Mouse (Mus musculus) brain, adult 2 months (tissue): ENCODE measurements around the gene Rnps1.
"Not testable (repeated sequence)": the region's sequence is repeated elsewhere in the genome, so short reads cannot be mapped to it uniquely, and the experiment has no call there.

ENCODE experiments used
- DNase-seq: peaks from one replicate; pipeline ENCODE4 v3.0.0; 2011; ENCODE audit warnings: low read depth, low spot score

The Rnps1 gene

DNA sequence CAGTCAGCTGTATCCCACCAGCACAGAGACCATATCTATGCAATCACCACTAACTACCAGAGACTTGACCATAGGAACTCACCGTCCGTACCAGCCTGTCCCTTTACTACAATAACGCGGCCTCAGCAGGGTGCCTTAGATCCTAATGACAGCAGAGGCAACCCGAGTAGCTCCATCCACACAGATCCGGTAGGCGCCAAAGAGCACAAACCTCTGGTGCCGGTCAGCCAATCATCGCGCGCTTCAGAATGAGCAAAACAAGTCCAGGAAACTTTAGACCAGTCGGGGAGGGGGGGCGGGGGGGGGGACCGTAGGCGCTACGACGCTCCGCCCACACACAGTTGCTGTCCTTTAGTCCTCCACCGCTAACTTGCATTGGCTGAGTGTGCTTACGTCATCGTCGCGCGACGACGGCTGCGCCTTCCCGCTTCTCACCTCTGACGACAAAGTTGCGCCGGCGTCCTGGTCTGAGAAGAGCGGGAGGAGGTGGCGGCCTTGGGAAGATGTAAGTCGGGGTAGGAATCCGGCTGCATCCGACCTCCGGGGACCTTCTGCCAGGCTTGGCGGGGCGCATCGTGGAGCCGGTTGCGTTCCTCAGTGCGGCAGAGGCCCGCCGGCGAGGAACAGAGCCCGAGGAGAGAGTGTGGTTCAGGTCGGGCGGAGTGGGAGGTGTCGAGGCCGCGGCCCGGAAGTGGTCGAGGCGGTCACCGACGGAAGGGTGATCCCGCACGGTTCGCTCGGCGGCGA lies at the start of gene Rnps1:
Gene Rnps1, plus strand, starts transcription at position 336 of the 747 bp plus-strand sequence.
- peak; percentile 100 for DNase-seq

DNA sequence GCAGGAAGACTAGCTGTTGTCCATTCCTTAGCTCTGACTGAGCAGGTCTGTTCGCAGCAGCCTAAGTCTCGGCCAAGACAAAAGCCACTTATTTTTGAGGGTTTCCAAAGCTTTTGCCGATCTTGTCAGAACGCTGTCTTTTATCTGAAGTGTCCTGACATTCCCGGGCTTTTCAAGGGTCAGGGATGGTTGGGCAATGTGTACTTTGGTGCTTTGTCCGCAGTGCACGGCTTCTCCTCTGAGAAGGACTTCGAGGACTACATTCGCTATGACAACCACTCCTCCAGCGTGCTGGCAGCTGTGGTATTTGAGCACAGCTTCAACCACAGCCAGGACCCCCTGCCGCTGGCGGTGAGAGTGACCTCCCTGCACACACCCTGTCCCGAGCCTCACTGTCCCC lies 48.5 kb upstream of the Rnps1 start:
- DNase-seq: no peak

DNA sequence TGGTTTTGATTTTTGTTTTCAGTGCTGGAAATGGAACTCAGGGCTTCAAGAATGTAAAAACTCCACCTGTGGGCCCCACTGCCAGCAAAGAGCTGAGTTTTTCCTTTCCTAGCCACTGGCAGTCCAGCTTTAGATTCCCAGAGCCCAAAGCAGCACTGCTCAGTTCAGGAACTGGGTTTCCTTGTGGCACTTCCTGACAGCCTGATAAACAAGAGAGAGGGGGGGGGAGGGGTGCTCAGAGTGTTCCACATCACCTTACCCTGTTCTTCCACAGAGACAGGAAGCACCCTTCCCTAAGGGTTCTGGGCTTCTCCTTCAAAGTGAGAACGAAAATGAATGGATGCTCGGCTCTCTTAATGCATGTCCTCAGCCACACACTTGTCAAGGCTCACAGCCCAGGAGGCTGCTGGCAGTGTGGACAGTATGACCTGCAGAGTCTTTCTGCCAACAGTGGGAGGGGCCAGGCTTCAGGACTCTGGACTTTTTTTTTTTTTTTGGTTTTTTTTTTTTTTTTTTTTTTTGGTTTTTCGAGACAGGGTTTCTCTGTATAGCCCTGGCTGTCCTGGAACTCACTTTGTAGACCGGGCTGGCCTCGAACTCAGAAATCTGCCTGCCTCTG lies 39.2 kb upstream of the Rnps1 start:
- no peak for DNase-seq

DNA sequence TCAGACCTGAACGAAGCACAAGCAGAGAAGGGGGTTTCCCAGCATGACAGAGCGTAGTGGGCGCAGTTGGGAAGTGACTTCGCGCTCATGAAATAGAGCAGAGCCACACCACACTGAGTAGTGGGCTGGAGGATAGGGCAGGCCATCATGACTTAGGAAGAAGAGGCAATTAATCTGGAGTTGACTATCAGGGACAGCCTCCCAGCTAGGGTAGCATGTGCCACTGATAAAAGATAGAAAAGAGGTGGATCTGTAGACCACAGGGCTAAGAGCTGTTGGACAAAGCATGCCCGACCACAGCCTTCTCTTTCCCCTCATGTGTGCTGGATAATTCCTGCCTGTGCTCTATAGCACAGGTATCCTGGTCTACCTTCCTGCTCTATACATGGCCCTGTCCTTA lies 38.5 kb upstream of the Rnps1 start:
- DNase-seq: no peak

DNA sequence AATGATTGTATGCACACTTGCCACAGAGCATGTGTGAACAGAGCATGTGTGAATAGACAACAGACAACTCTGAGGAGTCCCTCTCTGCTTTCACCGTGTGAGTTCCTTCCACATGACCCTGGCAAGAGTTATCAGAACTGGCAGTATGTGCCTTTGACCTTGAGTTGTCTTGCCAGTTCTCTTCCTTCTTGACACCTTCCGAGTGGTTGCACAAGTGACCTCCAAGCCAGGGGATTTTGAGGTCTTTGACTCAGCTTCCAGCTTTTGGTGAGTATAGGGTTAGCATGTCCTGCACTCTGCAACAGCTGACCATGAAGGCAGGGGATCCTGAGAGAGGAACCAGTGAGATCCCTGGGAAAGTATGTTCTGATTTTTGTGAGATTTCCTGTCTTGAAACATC lies 35.9 kb upstream of the Rnps1 start:
- DNase-seq: no peak

DNA sequence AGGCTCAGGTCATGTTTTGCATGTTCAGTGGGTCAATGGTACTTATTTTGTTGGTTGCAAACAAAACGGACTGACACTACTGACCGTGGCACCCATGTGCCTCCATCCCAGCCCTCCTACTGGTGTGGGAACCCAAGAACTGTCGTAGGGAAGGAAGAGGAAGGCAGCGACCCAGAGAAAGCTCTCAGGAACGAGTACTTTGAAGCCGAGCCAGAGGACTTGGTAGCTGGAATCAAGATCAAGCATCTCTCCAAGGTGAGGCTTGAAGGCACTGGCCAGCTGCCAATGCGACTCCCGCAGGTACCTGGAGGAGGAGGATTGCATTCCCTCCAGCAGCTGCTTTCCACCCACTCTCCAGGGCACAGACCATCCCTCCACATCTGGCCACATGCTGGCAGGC lies 30.6 kb upstream of the Rnps1 start:
- DNase-seq: no peak

DNA sequence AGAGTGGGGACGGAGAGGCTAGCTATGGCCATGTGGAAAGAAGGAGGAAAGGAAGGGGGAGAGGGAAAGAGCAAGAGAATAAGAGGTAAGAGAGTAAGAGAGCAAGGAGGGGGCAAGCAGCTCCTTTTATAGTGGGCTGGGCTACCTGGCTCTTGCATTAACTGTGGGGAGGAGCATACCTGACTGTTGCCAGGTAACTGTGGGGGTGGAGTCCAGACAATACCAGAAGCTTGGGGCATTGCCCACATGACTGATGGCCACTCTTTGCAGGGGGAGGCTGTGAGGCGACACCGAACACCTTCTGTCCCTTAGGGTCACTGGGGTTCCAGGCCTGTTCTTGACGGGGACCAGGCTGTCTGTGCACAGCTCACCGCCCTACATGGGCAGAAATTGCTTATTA lies 25.7 kb upstream of the Rnps1 start:
- DNase-seq: no peak

DNA sequence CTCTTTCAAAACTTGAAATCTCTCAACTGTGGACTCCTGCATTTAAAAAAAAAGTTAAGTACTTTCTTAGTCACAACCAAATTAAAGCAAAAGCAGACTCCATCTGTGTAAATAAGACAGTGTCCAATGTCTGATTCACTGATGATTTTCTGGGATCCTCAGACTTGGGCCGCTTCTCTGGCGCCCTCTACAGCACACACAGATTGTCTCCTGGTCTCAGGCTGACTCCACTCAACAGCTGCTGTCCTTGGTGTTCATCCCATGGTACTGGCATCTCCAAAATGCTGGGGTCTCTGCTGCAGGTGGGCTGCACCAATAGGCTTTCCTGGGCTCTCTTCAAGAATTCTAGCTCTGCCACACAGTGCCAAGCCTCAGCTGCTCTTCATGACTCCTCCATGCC lies 24.5 kb upstream of the Rnps1 start:
- peak; percentile 78 for DNase-seq

DNA sequence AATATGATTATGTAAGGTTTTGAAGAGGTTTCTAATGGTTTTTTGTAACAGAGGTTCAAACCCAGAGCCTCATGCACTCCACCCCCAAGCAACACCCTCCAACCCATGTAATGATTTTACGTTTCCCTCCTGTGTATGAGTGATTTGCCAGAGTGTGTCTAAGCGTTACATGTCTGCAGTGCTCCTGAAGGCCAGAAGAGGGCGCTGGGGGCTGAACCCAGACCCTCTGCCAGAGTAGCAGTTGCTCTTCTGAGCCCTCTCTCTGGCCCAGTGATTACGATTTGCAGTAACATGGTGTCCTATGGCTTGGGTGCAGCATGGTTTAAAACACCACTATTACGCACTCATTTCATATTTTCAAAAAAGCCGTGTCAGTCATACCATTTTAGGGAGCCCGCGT lies 23.2 kb upstream of the Rnps1 start:
- DNase-seq: peak; percentile 22

DNA sequence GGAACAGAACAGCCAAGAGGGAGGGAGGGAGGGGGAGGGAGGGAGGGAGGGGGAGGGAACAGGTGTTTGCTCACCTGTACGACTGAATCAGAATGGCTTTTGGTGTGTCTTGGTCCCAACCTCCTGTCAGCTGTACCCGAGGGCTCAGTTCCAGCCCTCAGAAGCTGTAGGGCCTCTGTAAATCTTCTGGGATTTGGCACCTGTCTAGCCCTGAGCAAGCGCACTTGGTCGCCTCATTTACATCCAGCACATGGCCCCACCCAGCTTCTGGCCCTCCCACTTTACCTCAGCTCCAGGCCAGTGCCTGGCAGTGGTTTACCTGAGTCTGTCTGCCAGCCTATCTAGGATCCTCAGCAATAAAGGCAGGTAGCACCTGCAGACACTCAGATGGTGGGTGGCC lies 20.8 kb upstream of the Rnps1 start:
- no peak for DNase-seq

DNA sequence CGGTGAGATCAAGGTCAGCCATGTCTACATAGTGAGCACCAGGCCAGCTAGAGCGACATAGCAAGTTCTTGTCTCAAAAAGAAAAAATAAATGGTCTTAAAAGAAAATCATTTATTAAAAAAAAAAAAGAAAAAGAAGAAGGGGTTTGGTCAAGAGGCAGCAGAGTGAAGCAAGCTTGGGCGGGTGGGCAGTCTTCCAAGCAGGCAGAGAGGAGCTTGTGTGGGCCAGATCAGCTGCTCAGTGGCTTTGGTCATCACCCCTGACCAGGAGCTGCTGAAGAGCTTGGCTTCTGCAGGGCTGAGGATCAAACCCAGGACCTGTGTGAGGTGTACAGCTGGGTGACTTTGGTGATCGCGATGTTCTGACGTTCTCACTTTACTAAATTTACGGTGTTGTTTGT lies 19.9 kb upstream of the Rnps1 start:
- no peak for DNase-seq

DNA sequence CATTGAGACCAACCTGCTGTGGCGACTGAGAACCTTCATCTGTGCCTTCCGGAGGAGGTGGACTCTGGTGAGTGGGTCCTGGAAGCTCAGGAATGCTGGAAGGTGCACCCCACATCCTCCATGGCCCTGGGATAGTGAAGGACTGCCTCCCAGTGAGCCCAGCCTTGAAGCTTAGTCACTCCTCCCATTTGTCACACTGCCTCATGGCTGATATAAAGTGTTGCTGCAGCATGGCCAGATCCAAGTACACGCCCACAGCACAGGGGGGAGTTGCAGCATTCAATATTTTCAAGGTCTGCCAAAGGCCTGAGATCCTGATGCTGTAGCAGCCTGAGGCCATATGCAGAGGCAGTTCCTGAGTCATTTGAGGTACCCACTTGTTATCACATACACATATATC lies 12.0 kb upstream of the Rnps1 start:
- DNase-seq: peak; percentile 56

DNA sequence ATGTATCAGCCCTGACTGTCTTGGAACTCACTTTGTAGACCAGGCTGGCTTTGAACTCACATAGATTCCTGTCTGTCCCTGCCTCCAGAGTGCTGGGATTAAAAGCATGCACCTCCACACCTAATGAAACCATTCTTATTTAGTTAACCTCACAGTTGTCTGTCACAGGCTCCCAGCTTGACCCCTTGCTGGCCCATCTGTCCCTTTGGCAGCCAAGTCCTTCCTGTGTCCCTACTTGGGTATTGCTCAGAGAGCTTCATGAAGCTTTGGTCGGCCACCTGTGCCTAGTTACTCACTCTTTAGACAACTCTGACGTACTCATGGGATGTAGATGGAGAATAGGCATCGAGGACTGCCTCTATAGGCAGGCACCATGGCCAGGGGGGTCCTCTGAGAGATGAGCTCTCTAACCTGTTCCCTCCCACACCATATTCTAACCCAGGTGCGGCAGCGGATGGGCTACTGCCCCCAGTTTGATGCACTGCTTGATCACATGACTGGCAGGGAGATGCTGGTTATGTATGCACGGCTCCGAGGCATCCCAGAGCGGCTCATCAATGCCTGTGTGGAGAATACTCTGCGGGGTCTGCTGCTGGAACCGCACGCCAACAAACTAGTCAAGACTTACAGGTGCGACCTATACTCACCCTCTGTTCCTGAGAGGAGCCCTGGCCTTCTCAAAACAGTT lies 7.1 kb upstream of the Rnps1 start:
- peak; percentile 76 for DNase-seq

DNA sequence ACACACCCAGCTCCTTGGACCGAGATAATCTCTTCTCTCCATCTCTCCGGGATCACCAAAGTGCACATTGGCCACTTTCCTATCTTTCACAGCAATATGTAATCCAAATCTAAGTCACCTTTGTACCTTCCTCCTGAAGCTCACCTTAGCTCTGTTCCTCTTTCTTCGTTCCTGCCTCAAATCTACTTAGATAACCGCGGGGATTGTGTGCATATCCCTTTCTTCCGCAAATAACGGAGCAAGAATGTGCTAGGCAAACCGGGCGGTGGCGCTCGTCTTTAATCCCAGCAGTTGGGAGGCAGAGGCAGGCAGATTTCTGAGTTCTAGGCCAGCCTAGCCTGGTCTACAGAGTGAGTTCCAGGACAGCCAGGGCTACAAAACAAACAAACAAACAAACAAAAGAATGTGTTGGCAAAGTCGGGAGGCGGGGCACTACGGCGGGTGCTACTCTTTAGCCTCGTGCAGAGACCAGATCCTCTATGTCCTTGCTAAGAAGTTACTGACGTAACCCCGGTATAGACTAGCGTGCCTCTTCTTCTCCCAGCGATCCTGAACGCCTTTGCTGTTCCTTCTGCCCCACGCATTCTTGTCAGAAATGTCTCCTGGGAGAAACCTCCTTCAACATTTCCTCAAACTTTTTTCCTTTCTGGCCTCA lies 681 bp upstream of the Rnps1 start:
- peak; percentile 23 for DNase-seq

DNA sequence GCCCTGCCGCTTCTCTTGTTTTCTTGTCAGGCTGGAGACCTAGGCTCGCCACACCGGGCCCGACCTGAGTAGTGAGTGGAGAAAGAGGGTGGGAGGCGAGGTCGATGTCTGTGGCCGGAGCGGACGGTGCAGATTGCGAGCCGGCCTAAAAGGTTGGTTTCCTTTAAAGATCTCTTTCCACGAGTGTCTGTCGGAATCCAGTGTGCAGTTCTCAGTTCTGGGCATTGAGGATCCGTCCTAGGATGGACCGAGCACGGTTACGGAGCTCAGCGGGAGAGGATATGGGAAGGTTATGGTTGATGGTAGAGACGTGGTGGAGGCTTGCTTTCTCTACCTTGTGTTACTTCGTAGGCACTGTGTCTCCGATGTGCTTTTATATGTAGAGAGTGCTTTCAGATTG lies 646 bp downstream of the Rnps1 start:
- DNase-seq: no peak

DNA sequence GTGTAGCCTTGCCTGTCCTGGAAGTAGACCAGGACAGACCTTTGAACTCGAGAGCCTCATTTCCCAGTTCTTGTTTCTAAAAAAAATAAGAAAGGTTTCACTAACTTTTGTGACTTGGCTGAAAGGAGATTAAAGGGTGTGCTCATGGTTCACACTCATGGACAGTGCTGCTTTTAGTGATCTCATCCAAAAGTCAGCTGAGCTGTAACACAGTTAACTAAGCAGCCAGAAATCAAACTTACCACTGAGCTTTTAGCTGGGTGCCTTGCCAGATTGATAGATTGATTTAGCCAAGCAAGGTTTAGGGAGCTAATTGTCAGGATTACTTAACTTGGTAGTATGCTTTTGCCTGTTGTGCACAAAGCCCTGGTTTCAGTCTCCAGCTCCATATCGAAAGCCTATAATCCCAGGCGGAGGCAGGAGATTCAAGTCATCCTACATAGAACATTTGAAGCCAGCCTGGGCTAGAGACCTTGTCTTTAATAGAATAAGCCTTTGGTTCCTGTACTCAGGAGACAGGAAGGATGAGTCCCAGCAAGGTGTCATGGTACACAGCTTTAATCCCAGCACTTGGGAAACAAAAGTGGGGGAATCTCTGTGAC lies 1.8 kb downstream of the Rnps1 start:
- DNase-seq: no peak

DNA sequence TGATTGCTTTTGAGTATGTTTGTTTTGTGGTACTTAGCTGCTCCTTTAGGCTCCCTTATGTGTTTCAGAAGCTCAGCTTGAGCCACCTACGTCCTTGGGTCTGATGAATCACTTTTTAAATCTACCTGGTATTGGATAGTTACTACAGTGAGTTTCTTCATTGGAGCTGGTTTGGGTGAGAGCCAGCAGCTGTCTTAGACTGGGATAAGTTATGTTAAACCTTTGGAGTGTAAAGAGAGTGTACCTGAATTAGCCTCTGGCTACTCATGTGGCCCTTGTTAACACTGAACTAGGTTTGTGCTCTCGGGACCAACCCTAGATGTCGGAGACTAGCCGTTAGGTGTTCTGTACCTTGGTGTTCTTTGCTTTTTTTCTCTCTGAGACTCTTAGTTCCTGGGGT lies 8.7 kb downstream of the Rnps1 start:
- no peak for DNase-seq

DNA sequence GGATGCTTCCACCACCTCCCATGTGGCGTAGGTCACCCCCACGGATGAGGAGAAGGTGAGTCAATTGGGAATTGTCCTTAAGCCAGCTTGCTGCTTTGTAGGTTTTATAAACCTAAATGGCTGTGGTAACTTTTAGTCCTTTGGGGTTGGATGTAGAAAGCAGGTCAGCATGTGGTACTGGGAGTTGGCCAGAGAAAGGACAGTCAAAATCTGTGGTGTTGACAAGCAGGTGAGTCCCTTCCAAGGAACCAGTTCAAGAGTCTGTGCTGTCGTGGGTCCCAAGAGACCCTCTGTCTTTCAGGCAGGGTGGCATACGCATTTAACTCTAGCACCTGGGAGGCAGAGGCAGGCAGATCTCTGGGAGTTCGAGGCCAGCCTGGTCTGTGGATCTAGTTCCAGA lies 10.1 kb downstream of the Rnps1 start:
- DNase-seq: no peak

DNA sequence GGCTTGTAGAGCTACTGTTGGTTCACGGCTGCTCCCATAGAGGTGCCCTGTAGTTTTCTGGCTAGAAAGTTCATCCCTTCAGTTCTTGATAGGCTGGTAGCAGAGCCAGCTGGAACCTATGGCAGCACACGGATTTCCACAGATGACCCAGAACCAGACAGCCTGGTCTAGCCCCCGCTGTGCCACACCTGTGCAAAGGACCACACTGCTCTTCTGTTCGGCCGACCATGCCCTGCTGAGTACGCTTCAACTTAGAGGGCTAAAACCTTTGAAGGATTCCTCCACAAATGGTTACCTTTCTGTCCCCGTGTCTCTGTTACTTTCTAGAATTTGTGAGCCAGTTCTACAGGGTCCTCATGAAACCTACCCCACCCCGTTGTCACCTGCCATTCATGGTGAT lies 11.0 kb downstream of the Rnps1 start:
- DNase-seq: not testable (repeated sequence)

DNA sequence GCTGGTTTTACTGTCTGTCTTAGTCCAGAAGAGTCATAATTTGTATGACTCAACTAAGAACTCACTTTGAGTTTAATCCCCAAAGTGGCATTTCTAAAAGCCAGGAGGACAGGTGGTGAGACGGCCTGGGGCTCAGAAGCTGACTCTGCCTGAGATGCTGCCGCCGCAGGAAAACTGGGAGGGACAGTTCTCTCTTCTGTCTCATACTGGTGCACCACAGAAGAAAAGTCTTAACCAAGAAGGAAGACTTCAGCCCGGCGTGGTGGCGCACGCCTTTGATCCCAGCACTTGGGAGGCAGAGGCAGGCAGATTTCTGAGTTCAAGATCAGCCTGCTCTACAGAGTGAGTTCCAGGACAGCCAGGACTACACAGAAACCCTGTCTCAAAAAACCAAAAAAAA lies 11.5 kb downstream of the Rnps1 start:
- DNase-seq: no peak

DNA sequence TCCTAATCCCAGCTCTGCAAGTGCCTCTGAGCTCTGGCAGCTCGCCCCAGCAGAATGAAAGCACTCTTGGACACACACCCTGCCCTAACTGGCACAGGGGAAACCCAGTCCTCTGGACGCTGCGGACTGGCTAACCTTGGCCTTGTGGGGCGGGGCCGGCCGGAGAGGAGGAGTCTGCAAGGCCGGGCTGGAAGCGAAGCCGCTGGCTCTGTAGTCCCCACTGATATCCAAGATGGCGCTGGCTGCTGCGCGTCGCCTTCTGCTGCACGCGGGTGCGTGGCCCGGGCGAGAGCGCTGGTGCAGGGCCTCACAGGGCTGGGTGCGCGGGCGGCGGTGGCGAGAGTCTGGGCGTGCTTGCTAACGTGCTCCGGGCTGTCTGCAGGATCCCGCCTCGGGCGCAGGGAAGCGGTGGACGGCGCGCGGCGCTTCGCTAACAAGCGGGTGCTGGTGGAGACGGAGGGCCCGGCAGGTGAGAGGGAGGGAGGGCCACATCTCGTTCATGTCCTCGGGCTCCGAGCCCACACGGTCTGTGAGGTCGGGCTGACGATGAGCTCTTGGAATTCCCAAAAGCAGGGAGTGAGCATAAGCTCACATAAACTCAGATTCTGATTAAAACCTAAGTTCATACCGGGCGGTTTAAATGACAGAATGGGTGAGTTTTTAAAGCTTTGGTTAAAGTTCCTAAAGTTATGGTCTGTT lies 12.3 kb downstream of the Rnps1 start, which contains the start of gene Eci1:
Gene Eci1, plus strand, starts transcription at position 171 of the 699 bp plus-strand sequence.
- peak; percentile 99 for DNase-seq
